Mouse (Mus musculus): ENCODE results near the gene Fndc5. TPM values are rescaled to one million over a fixed set of nuclear protein-coding genes. Genes with fewer than 3 reads are reported as not detected.

Fndc5 gene
- polyA plus RNA-seq, 1 experiment, result not detected

DNA sequence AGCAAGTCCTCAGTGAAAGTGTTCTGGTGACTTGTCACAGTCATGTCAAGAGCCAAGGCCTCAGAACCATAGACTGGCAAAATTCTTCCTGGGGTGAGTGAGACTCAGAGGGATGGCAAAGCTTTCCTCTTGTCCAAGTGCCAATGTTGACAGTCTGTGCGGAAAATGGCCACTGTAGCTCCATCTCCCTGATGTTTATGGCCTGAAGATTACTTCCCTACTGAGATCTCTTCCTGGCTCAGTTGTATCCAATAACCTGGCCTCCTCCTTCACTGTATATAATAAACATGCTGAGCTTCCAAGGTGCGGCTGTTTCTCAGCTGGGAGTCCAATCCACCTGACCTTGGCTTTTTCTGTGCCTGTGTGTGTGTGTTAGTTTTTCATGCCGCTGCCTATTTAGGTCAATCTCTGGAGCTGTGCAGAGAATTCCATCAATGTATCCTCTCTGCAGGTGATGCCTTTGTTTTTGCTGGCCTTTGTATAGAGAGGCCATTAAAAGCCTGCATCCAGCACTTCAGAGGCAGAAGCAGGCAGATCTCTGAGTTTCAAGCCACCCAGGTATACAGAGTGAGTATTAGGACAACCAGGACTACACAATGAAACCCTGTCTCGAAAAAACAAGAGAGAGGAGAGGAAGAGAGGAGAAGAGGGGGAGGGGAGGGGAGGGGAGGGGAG is 24.9 kb downstream of the Fndc5 start:
- no peak overlapping the region for H3K4me3 ChIP-seq (replicated peaks)
- no peak for TF ChIP-seq FLI1 (IDR thresholded peaks at IDR 0.05; ENCODE audit: low read length)
- TF ChIP-seq GATA1 (IDR thresholded peaks at IDR 0.05; ENCODE audit: borderline replicate concordance, low read length), result no peak
- H3K9me3 ChIP-seq, result no peaks in the 10 kb centered on the region
- H3K27me3 ChIP-seq (replicated peaks), result no peaks in the 10 kb centered on the region
- H3K4me1 ChIP-seq, result no peaks in the 10 kb centered on the region
- H3K36me3 ChIP-seq (replicated peaks; ENCODE audit: low read length), result peaks cover 64% of the 10 kb centered on the region

- Histone ChIP-seq H3K4me3 (replicated peaks) (no peak overlapping the region), H3K4me1 (no peaks in the 10 kb centered on the region), H3K27me3 (replicated peaks) (no peaks in the 10 kb centered on the region), H3K36me3 (replicated peaks; ENCODE audit: low read length) (peaks cover 73% of the 10 kb centered on the region), H3K9me3 (peaks cover 3% of the 10 kb centered on the region; the same call in 1 of the 2 replicates)
- TF ChIP-seq FLI1 (IDR thresholded peaks at IDR 0.05; ENCODE audit: low read length) (no peak), GATA1 (IDR thresholded peaks at IDR 0.05; ENCODE audit: borderline replicate concordance, low read length) (no peak)
Observed at GRCm38 (mm10) chr4:129172529-129172928, 35.7 kb downstream of the Fndc5 start.

DNA sequence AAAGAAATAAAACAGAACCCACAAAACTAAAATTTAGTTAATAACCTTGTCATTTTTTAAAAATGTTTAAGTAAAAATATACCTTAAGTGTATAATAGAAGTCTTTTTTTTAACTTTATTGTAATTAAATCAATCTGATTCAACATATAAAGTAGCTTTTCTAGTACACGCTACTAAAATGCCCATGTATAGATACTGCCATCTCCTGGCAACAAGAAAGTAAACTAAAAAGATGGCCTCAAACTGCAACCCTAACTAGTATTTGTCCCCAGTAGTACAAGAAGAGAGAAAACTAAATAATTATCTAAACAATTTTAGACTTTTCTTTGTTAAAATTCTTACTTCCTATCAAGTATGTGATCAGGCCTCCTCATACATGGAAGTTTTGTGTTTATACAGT is 42.8 kb downstream of the Fndc5 start:
- Histone ChIP-seq H3K9me3 (no peaks in the 10 kb centered on the region), H3K27me3 (replicated peaks) (no peaks in the 10 kb centered on the region), H3K36me3 (replicated peaks; ENCODE audit: low read length) (peaks cover 74% of the 10 kb centered on the region), H3K4me1 (no peaks in the 10 kb centered on the region), H3K4me3 (replicated peaks) (no peak overlapping the region)
- TF ChIP-seq FLI1 (IDR thresholded peaks at IDR 0.05; ENCODE audit: low read length) (no peak), GATA1 (IDR thresholded peaks at IDR 0.05; ENCODE audit: borderline replicate concordance, low read length) (no peak)

DNA sequence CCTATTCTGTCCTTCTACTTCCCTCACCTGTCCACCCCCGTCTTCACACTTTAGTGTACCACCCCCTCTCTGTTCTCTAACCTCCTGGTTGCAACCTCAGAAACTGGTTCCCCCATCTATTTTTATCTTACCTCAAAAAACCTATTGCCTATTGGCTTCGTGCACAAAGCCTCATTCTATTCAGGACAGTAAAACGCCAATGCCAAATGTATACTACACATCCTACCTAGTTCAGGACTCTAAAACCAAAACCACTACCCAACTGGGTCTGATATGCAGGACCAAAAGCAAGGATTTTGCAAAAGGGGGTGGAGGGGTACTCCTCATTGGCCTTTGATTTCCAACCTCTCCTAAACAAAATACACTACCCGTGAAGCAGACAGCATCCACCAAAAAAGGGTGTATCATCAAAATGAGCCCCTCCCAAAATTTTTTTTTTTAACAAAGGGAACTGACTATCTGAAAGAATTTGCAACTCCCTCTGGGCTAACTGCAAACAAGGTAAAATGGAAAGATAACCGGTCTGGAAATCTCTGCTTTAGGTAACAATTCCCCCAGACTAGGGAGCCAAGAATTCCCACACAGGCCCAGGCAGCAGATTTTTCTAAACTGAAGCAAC is 51.4 kb downstream of the Fndc5 start:
- Histone ChIP-seq H3K4me1 (peaks cover 39% of the 10 kb centered on the region), H3K36me3 (replicated peaks; ENCODE audit: low read length) (peaks cover 17% of the 10 kb centered on the region), H3K27me3 (replicated peaks) (no peaks in the 10 kb centered on the region), H3K9me3 (no peaks in the 10 kb centered on the region), H3K4me3 (replicated peaks) (peak overlapping the region; percentile 96)
- no peak for TF ChIP-seq FLI1 (IDR thresholded peaks at IDR 0.05; ENCODE audit: low read length)
- no peak for TF ChIP-seq GATA1 (IDR thresholded peaks at IDR 0.05; ENCODE audit: borderline replicate concordance, low read length)

DNA sequence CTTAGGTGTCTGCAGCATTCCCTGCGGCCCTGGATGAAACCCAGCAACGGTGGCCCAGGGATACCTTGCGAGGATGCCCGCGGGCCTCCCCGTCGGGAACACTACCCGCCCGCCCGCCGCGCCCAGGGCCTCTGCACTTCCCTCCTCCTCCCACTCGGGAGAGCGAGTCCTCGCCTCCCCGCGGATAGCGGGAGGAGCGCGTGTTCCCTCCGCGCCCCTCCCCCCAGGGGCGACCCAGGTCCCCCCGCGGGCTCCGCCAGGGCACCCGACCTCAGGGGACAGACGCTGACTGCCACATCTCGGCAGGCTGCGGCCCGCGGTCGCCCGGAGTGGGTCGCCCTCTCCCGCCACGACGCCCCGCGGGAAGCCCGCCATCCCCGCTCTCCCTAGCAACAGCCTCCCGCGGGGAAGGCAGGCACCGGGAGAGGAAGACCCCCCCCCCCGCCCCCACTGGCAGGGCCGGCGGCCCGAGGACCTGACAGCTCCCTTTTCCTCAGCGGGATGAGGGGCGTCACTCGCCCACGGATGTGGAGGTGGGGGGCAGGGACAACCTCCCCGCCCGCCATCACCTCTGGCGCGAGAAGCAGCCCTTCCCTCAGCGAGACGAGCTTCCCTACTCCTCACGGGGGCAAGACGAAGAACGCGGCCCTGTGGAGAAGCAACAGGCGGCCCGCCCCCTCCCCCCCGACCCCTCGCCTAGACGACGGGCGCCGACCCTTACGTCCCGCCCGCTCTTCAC is 52.2 kb downstream of the Fndc5 start:
- Histone ChIP-seq H3K4me1 (peaks cover 46% of the 10 kb centered on the region), H3K4me3 (replicated peaks) (peak overlapping the region; percentile 96), H3K27me3 (replicated peaks) (no peaks in the 10 kb centered on the region), H3K9me3 (no peaks in the 10 kb centered on the region), H3K36me3 (replicated peaks; ENCODE audit: low read length) (peaks cover 20% of the 10 kb centered on the region)
- TF ChIP-seq FLI1 (IDR thresholded peaks at IDR 0.05; ENCODE audit: low read length) (no peak), GATA1 (IDR thresholded peaks at IDR 0.05; ENCODE audit: borderline replicate concordance, low read length) (no peak)

DNA sequence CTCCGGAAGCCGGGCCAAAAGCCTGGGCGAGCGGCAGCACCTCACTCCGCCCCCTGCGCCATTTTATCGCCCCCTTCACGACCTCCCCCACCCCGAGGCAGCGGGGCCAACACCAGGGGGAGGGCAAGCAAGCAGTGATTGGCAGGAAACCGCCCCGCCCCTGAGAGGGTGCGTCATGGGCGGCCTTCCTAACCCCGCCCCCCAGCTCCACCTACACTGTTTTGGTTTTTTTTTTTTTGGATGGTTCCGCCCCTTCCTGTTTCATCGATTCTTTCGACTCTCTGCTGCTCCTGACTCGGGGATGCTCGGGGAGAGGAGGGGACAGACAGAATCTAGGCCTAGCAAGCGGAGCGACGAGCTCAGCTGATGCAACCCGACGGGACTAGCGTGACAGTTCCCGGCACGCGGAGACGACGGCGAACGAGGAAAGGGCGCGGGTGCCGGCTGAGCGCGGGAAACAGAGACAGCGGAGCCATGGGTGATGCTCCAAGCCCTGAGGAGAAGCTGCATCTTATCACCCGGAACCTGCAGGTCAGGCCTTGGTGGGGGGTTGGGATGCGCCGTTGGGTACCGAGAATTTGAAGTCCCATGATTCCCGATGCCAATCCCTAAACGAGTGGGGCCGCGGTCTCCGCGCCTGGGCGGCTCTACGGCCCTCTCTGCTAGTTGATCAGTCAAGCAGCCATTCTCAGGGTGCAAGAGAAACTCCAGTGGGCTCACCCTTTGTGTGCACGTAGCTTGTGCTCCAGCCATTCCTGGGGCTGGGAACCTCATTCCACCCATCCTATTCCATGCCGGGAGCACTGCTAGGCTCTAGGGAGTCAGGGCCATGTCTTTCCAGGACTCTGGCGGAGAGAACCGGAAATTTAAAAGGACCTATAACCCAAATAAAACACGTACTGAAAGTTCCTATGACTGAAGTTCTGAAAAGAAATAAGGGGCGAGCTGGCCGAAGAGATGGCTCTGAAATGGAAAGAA is 53.0 kb downstream of the Fndc5 start, which contains the start of the genes S100pbp and Yars:
TSS of gene S100pbp (minus strand) at position 186 of the 978 bp plus-strand sequence.
TSS of gene Yars (plus strand) at position 219 of the 978 bp plus-strand sequence.
- Histone ChIP-seq H3K9me3 (no peaks in the 10 kb centered on the region), H3K27me3 (replicated peaks) (no peaks in the 10 kb centered on the region), H3K4me1 (peaks cover 54% of the 10 kb centered on the region), H3K4me3 (replicated peaks) (peak within 1 kb of the TSS; percentile 96), H3K36me3 (replicated peaks; ENCODE audit: low read length) (peaks cover 25% of the 10 kb centered on the region)
- TF ChIP-seq GATA1 (IDR thresholded peaks at IDR 0.05; ENCODE audit: borderline replicate concordance, low read length) (no peak), FLI1 (IDR thresholded peaks at IDR 0.05; ENCODE audit: low read length) (peak; percentile 59; the same call in 1 of the 2 replicates)

- TF ChIP-seq FLI1 (IDR thresholded peaks at IDR 0.05; ENCODE audit: low read length), result no peak
- no peak for TF ChIP-seq GATA1 (IDR thresholded peaks at IDR 0.05; ENCODE audit: borderline replicate concordance, low read length)
- Histone ChIP-seq H3K36me3 (replicated peaks; ENCODE audit: low read length) (peaks cover 30% of the 10 kb centered on the region), H3K4me3 (replicated peaks) (peak overlapping the region; percentile 96), H3K9me3 (no peaks in the 10 kb centered on the region), H3K4me1 (peaks cover 61% of the 10 kb centered on the region), H3K27me3 (replicated peaks) (no peaks in the 10 kb centered on the region)
Observed at GRCm38 (mm10) chr4:129190538-129190937, 53.7 kb downstream of the Fndc5 start.

- Histone ChIP-seq H3K4me3 (replicated peaks) (peak overlapping the region; percentile 57), H3K27me3 (replicated peaks) (no peaks in the 10 kb centered on the region), H3K9me3 (no peaks in the 10 kb centered on the region), H3K36me3 (replicated peaks; ENCODE audit: low read length) (peaks cover 42% of the 10 kb centered on the region), H3K4me1 (peaks cover 73% of the 10 kb centered on the region)
- TF ChIP-seq GATA1 (IDR thresholded peaks at IDR 0.05; ENCODE audit: borderline replicate concordance, low read length) (no peak), FLI1 (IDR thresholded peaks at IDR 0.05; ENCODE audit: low read length) (no peak)
Observed at GRCm38 (mm10) chr4:129191691-129192090, 54.9 kb downstream of the Fndc5 start.

Other genes with a start within 250 kb of the Fndc5 start
- 7.6 and 12.2 TPM in 2 replicates for gene Azin2, start 174.6 kb upstream of the Fndc5 start, polyA plus RNA-seq (2012; ENCODE audit: insufficient read depth, low replicate concordance)
- 29.1 and 128 TPM in 2 replicates for gene Ak2, start 145.0 kb upstream of the Fndc5 start, polyA plus RNA-seq (2012; ENCODE audit: insufficient read depth, low replicate concordance)
- 696 and 878 TPM in 2 replicates for gene Rnf19b, start 78.7 kb upstream of the Fndc5 start, polyA plus RNA-seq (2012; ENCODE audit: insufficient read depth, low replicate concordance)
- not detected in 2 replicates for gene Tmem54, start 31.5 kb upstream of the Fndc5 start, polyA plus RNA-seq (2012; ENCODE audit: insufficient read depth, low replicate concordance)
- gene Hpca, start 15.0 kb upstream of the Fndc5 start, polyA plus RNA-seq (2012; ENCODE audit: insufficient read depth, low replicate concordance), result not detected in 2 replicates
- 0.90 and 2.0 TPM in 2 replicates for gene S100pbp, start 52.7 kb downstream of the Fndc5 start, polyA plus RNA-seq (2012; ENCODE audit: insufficient read depth, low replicate concordance)
- gene Yars, start 52.8 kb downstream of the Fndc5 start, polyA plus RNA-seq (2012; ENCODE audit: insufficient read depth, low replicate concordance), result 2.2 and 17.4 TPM in 2 replicates
- 6.4 and 8.7 TPM in 2 replicates for gene C77080, start 124.4 kb downstream of the Fndc5 start, polyA plus RNA-seq (2012; ENCODE audit: insufficient read depth, low replicate concordance)
- gene Sync, start 150.6 kb downstream of the Fndc5 start, polyA plus RNA-seq (2012; ENCODE audit: insufficient read depth, low replicate concordance), result not detected in 2 replicates
- 2.0 and 20.5 TPM in 2 replicates for gene Rbbp4, start 198.4 kb downstream of the Fndc5 start, polyA plus RNA-seq (2012; ENCODE audit: insufficient read depth, low replicate concordance)
- 3.9 TPM in 1 of 2 replicates, not detected in the other for gene Zbtb8os, start 198.7 kb downstream of the Fndc5 start, polyA plus RNA-seq (2012; ENCODE audit: insufficient read depth, low replicate concordance)
- gene Zbtb8a, start 241.1 kb downstream of the Fndc5 start, polyA plus RNA-seq (2012; ENCODE audit: insufficient read depth, low replicate concordance), result 0.29 TPM in 1 of 2 replicates, not detected in the other

Measured in megakaryocyte, embryonic 14.5 days (primary cell).